10 mouse cellular contexts compared by ENCODE assay signal in the genomic region with DNA sequence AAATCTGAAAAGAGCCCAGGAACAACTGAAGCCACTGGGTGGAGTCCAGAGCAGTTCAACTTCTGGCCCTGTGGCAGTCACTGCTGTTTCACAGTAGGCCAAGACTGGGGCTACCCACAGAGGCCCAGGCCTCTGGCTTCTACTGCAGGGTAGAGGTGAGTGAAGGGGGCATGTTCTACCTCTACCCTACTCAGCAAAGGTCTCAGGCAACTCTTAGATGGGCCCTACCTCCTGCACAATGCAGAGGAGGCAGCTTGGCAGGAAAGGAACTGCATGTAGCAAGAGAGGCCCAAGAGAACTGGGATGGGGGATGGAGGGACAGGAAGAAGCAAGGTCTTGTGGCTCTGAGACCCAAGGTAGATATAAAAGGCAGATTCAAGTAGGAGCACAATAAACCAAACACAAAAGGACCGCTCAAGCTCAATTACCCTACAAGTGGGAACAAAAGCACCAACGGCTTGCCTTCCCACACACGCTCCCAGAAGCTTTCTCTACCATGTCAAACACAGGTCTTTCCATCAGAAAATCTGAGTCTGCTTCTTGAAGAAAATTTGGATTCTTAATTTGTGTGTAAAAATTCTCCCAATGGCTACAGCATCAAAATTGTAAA. TPM values are rescaled to one million over a fixed set of nuclear protein-coding genes. Genes with fewer than 3 reads are reported as not detected.
DNase-seq lines count a peak whose midpoint lies in the region; ATAC-seq and TF ChIP-seq lines count a peak whose summit lies in the region.
"Had no signal": no experiment of that assay in that cellular context is flagged by ENCODE, and none has a peak within 500 bp of the region (broad histone marks: within the 10 kb centered on the region; RNA-seq: fewer than 3 reads in every experiment).

No protein-coding gene starts in this region.

- H3K9ac ChIP-seq in heart, adult 2 months (ENCODE audit: low read depth, low read length): no peak overlapping the region
- no peak overlapping the region for H3K9ac ChIP-seq in heart, embryonic 12.5 days
- H3K9ac ChIP-seq in liver, postnatal 0 days (replicated peaks): no peak overlapping the region
- H3K9ac ChIP-seq in stomach, embryonic 16.5 days (ENCODE audit: low read length): no peak overlapping the region
- no peak overlapping the region for H3K9ac ChIP-seq in midbrain, embryonic 16.5 days (ENCODE audit: low read depth, low read length)

- intact Hi-C loops in heart, adult 2 months (cut with DNase I): no loop called here

- H3K27ac ChIP-seq in heart, adult 2 months: peak overlapping the region; percentile 47
- no peak overlapping the region for H3K27ac ChIP-seq in heart, embryonic 12.5 days (ENCODE audit: poor library complexity, severe bottlenecking)
- H3K27ac ChIP-seq in liver, postnatal 0 days (ENCODE audit: low read depth): peak overlapping the region; percentile 29; the same call in 1 of the 2 replicates
- peak overlapping the region; percentile 30; the same call in 1 of the 2 replicates for H3K27ac ChIP-seq in stomach, embryonic 16.5 days (ENCODE audit: low read length)
- no peak overlapping the region for H3K27ac ChIP-seq in midbrain, embryonic 16.5 days (ENCODE audit: low read length)

- TF ChIP-seq EP300 in heart, adult 2 months (IDR thresholded peaks at IDR 0.05; ENCODE audit: insufficient read depth, low read depth, low read length): no peak
- no peak for TF ChIP-seq EP300 in liver, postnatal 0 days (IDR thresholded peaks at IDR 0.05; ENCODE audit: low read depth)

- TF ChIP-seq CTCF in heart, adult 2 months (IDR thresholded peaks at IDR 0.05): no peak
- no peak for TF ChIP-seq CTCF in liver, postnatal 0 days (IDR thresholded peaks at IDR 0.05; ENCODE audit: low read depth)

- H3K4me1 ChIP-seq in heart, adult 2 months (ENCODE audit: control insufficient read depth, insufficient read depth, low read length): peaks cover 68% of the 10 kb centered on the region
- H3K4me1 ChIP-seq in heart, embryonic 12.5 days (replicated peaks): peaks cover 86% of the 10 kb centered on the region
- H3K4me1 ChIP-seq in liver, postnatal 0 days (ENCODE audit: insufficient read depth): peaks cover 65% of the 10 kb centered on the region
- H3K4me1 ChIP-seq in stomach, embryonic 16.5 days (ENCODE audit: control insufficient read depth, insufficient read depth, low read length): peaks cover 53% of the 10 kb centered on the region
- H3K4me1 ChIP-seq in midbrain, embryonic 16.5 days (ENCODE audit: control insufficient read depth, insufficient read depth, low read length): peaks cover 35% of the 10 kb centered on the region

- H3K79me2 ChIP-seq in heart, adult 2 months (replicated peaks; ENCODE audit: control insufficient read depth, insufficient read depth, low read length): peaks cover 17% of the 10 kb centered on the region

- 80% methylated on average over 3 of the region's 3 CpGs for WGBS in heart, adult 2 months
- WGBS in heart, embryonic 12.5 days: 83% methylated on average over 3 of the region's 3 CpGs
- 93% methylated on average over 3 of the region's 3 CpGs for WGBS in liver, postnatal 0 days (ENCODE audit: insufficient replicate concordance)
- 83% methylated on average over 3 of the region's 3 CpGs for WGBS in stomach, embryonic 16.5 days
- WGBS in midbrain, embryonic 16.5 days: 28% methylated on average over 3 of the region's 3 CpGs

- no peaks in the 10 kb centered on the region for H3K9me3 ChIP-seq in heart, embryonic 12.5 days (replicated peaks)
- no peaks in the 10 kb centered on the region for H3K9me3 ChIP-seq in liver, postnatal 0 days (ENCODE audit: low read length)
- H3K9me3 ChIP-seq in stomach, embryonic 16.5 days (replicated peaks; ENCODE audit: control insufficient read depth, low read length): no peaks in the 10 kb centered on the region
- no peaks in the 10 kb centered on the region for H3K9me3 ChIP-seq in midbrain, embryonic 16.5 days (replicated peaks; ENCODE audit: control insufficient read depth, low read length, poor library complexity, severe bottlenecking)

- H3K4me2 ChIP-seq in heart, embryonic 12.5 days: no peak overlapping the region
- H3K4me2 ChIP-seq in liver, postnatal 0 days (ENCODE audit: low read depth, low read length): no peak overlapping the region
- H3K4me2 ChIP-seq in stomach, embryonic 16.5 days (ENCODE audit: low read depth, low read length): no peak overlapping the region
- H3K4me2 ChIP-seq in midbrain, embryonic 16.5 days (ENCODE audit: low read length): no peak overlapping the region

- DNase-seq in heart, adult 2 months: no peak
- no peak for DNase-seq in liver, postnatal 0 days
- no peak for DNase-seq in liver
- DNase-seq in adipocyte (ENCODE audit: low spot score): peak; percentile 67
- DNase-seq: cerebellum, adult 11-12 months; left cerebral cortex, postnatal 4 days; spleen, adult 18-20 months had no signal

- H3K4me3 ChIP-seq in heart, adult 2 months: no peak overlapping the region
- no peak overlapping the region for H3K4me3 ChIP-seq in heart, embryonic 12.5 days
- H3K4me3 ChIP-seq in liver, postnatal 0 days (ENCODE audit: low read depth, low read length): no peak overlapping the region
- no peak overlapping the region for H3K4me3 ChIP-seq in stomach, embryonic 16.5 days (replicated peaks; ENCODE audit: low read length)
- no peak overlapping the region for H3K4me3 ChIP-seq in midbrain, embryonic 16.5 days (ENCODE audit: low read depth, low read length)

- H3K36me3 ChIP-seq in heart, adult 2 months (ENCODE audit: control insufficient read depth, insufficient read depth, low read length): peaks cover 11% of the 10 kb centered on the region
- no peaks in the 10 kb centered on the region for H3K36me3 ChIP-seq in heart, embryonic 12.5 days
- H3K36me3 ChIP-seq in liver, postnatal 0 days (replicated peaks; ENCODE audit: insufficient read depth, low read length): no peaks in the 10 kb centered on the region; the same call in 1 of the 2 replicates
- H3K36me3 ChIP-seq in stomach, embryonic 16.5 days (ENCODE audit: control insufficient read depth, insufficient read depth, low read length): no peaks in the 10 kb centered on the region
- no peaks in the 10 kb centered on the region for H3K36me3 ChIP-seq in midbrain, embryonic 16.5 days (ENCODE audit: control insufficient read depth, insufficient read depth, low read length)

- ATAC-seq in heart, embryonic 12.5 days (ENCODE audit: insufficient number of reproducible peaks, low FRiP score): no peak
- ATAC-seq in liver, postnatal 0 days: no peak
- no peak for ATAC-seq in stomach, embryonic 16.5 days (ENCODE audit: insufficient read depth, low FRiP score)
- ATAC-seq in midbrain, embryonic 16.5 days: no peak

- no peak for TF ChIP-seq POLR2A in heart, adult 2 months (IDR thresholded peaks at IDR 0.05; ENCODE audit: insufficient read depth, low read depth, low read length)

- no peaks in the 10 kb centered on the region for H3K27me3 ChIP-seq in heart, adult 2 months (ENCODE audit: control insufficient read depth, insufficient read depth, low read length)
- no peaks in the 10 kb centered on the region for H3K27me3 ChIP-seq in heart, embryonic 12.5 days (replicated peaks)
- H3K27me3 ChIP-seq in liver, postnatal 0 days (ENCODE audit: insufficient read depth, low read length): no peaks in the 10 kb centered on the region
- H3K27me3 ChIP-seq in stomach, embryonic 16.5 days (ENCODE audit: control insufficient read depth, insufficient read depth, low read length): no peaks in the 10 kb centered on the region
- H3K27me3 ChIP-seq in midbrain, embryonic 16.5 days (ENCODE audit: control insufficient read depth, insufficient read depth, low read depth, low read length): no peaks in the 10 kb centered on the region

RNA-seq across cellular contexts. Expression of gene Cyth1, which starts 40.9 kb away (rescaled TPM):
- total RNA-seq in heart, adult 2 months (2021): 10 to 100 TPM; 54.1 to 56.0 TPM
- 30.7 and 39.6 TPM in 2 replicates for polyA plus RNA-seq in heart, adult 2 months (2012; rRNA removed)
- polyA plus RNA-seq in heart, embryonic 12.5 days (2016; fragmentation: Nextera tagmentation; extraction: Ambion mirVana): 20.6 and 21.1 TPM in 2 replicates
- polyA plus RNA-seq in liver, postnatal 0 days (2015; fragmentation: Nextera tagmentation; extraction: Ambion mirVana): 7.0 and 7.9 TPM in 2 replicates
- 10.6 and 12.2 TPM in 2 replicates for polyA plus RNA-seq in stomach, embryonic 16.5 days (2015; fragmentation: Nextera tagmentation; extraction: Ambion mirVana)
- 25.1 and 26.7 TPM in 2 replicates for polyA plus RNA-seq in midbrain, embryonic 16.5 days (2015; fragmentation: Nextera tagmentation; extraction: Ambion mirVana)

Comparison
In these comparisons a context has a peak if more than half of its experiments do, and no peak if none do; other contexts are left out.
1. H3K27ac ChIP-seq: peak in heart, adult 2 months (single experiment), liver, postnatal 0 days (single experiment) and stomach, embryonic 16.5 days (single experiment); none in heart, embryonic 12.5 days (single experiment) and midbrain, embryonic 16.5 days (single experiment).